Mouse (Mus musculus): ENCODE data around the gene Slc35g1. TPM values are rescaled to one million over a fixed set of nuclear protein-coding genes. Genes with fewer than 3 reads are reported as not detected.

The Slc35g1 gene
- total RNA-seq, 2 experiments from 2014 or later = 1.4 to 1.9 TPM

GRCm38 (mm10) chr19:38387835-38388234 lies 7.9 kb upstream of the Slc35g1 start:
- no peak for DNase-seq (ENCODE audit: low spot score in 2 of 2)

- no peak for DNase-seq (ENCODE audit: low spot score in 2 of 2)
Observed at GRCm38 (mm10) chr19:38396633-38396970, 822 bp downstream of the Slc35g1 start.

GRCm38 (mm10) chr19:38397004-38397403 lies 1.2 kb downstream of the Slc35g1 start:
- DNase-seq (ENCODE audit: low spot score in 2 of 2) = no peak

- DNase-seq (ENCODE audit: low spot score in 2 of 2) = no peak
Observed at GRCm38 (mm10) chr19:38398966-38399365, 3.2 kb downstream of the Slc35g1 start.

GRCm38 (mm10) chr19:38400851-38401250 lies 5.1 kb downstream of the Slc35g1 start:
- DNase-seq (ENCODE audit: low spot score in 2 of 2) = no peak

GRCm38 (mm10) chr19:38401416-38401815 lies 5.6 kb downstream of the Slc35g1 start:
- no peak for DNase-seq (ENCODE audit: low spot score in 2 of 2)

GRCm38 (mm10) chr19:38410357-38411056 lies 14.7 kb downstream of the Slc35g1 start:
- DNase-seq (ENCODE audit: low spot score in 2 of 2) = no peak

GRCm38 (mm10) chr19:38413861-38414260 lies 18.1 kb downstream of the Slc35g1 start:
- no peak for DNase-seq (ENCODE audit: low spot score in 2 of 2)

GRCm38 (mm10) chr19:38418819-38419423 lies 23.1 kb downstream of the Slc35g1 start:
- DNase-seq (ENCODE audit: low spot score in 2 of 2) = no peak

GRCm38 (mm10) chr19:38420751-38421295 lies 25.0 kb downstream of the Slc35g1 start:
- no peak for DNase-seq (ENCODE audit: low spot score in 2 of 2)

- DNase-seq (ENCODE audit: low spot score in 2 of 2) = no peak
Observed at GRCm38 (mm10) chr19:38421436-38421835, 25.7 kb downstream of the Slc35g1 start.

GRCm38 (mm10) chr19:38422926-38423325 lies 27.1 kb downstream of the Slc35g1 start:
- DNase-seq (ENCODE audit: low spot score in 2 of 2) = no peak

GRCm38 (mm10) chr19:38423884-38424283 lies 28.1 kb downstream of the Slc35g1 start:
- DNase-seq (ENCODE audit: low spot score in 2 of 2) = peak in 1 of 2 experiments; percentile 37

GRCm38 (mm10) chr19:38424581-38424980 lies 28.8 kb downstream of the Slc35g1 start:
- no peak for DNase-seq (ENCODE audit: low spot score in 2 of 2)

- DNase-seq (ENCODE audit: low spot score in 2 of 2) = peak in 1 of 2 experiments; percentile 58
Observed at GRCm38 (mm10) chr19:38429269-38429668, 33.5 kb downstream of the Slc35g1 start.

GRCm38 (mm10) chr19:38430475-38430874 lies 34.7 kb downstream of the Slc35g1 start:
- DNase-seq (ENCODE audit: low spot score in 2 of 2) = peak in 1 of 2 experiments; percentile 23

- no peak for DNase-seq (ENCODE audit: low spot score in 2 of 2)
Observed at GRCm38 (mm10) chr19:38431326-38431725, 35.5 kb downstream of the Slc35g1 start.

- no peak for DNase-seq (ENCODE audit: low spot score in 2 of 2)
Observed at GRCm38 (mm10) chr19:38432021-38432420, 36.2 kb downstream of the Slc35g1 start.

- peak; percentile 38 to 87 for DNase-seq (ENCODE audit: low spot score in 2 of 2)
Observed at GRCm38 (mm10) chr19:38433381-38433780, 37.6 kb downstream of the Slc35g1 start.

- peak in 1 of 2 experiments; percentile 22 for DNase-seq (ENCODE audit: low spot score in 2 of 2)
Observed at GRCm38 (mm10) chr19:38435221-38435620, 39.4 kb downstream of the Slc35g1 start.

- DNase-seq (ENCODE audit: low spot score in 2 of 2) = no peak
Observed at GRCm38 (mm10) chr19:38441860-38442259, 46.1 kb downstream of the Slc35g1 start.

- DNase-seq (ENCODE audit: low spot score in 2 of 2) = no peak
Observed at GRCm38 (mm10) chr19:38445758-38446157, 50.0 kb downstream of the Slc35g1 start.

Data from layer of hippocampus, adult 18-20 months (tissue).